Mouse (Mus musculus) skeletal muscle tissue, adult 2 months (tissue): ENCODE data around the gene Lrch1.

Source experiments
- DNase-seq: peaks from one replicate; pipeline ENCODE4 v3.0.0-alpha.2; 2012; ENCODE audit warnings: low read depth, low spot score

Gene Lrch1

DNA sequence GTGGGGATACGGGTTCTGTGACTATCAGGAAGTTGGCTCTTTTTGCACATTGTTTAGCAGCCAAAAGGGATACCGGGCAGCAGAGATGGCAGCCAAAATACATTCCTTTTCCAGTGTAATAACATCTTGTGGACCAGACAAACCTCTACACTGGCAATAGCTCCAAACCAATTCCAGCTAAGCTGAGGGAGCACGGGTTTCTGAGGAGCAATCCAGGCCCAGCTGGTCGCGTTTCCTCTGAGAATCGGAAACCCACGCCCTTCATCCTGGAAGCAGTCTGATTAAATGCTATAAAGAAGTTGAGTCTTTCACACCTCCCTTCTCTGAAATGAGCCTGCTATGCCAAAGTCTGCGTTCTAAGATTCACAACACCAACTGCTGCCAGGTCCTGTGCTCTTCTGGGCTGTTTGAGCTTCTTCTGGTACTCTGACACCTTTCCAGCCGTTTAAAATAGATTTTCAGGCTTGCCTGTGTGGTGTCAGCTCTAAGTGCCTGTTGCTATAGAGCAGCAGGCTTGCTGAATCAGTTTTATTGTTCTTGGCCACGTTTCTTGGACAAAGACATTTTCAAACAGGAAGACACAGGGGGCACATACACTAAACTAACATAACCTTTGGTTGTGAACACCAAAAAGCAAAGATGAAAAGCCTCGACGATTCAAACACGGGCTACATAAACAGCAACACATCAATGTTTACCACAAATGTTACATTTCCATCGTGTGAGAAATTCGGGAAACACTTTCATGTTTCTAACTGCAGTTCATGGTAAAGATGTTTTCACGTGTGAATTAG lies 94.5 kb downstream of the Lrch1 start:
- no peak for DNase-seq

DNA sequence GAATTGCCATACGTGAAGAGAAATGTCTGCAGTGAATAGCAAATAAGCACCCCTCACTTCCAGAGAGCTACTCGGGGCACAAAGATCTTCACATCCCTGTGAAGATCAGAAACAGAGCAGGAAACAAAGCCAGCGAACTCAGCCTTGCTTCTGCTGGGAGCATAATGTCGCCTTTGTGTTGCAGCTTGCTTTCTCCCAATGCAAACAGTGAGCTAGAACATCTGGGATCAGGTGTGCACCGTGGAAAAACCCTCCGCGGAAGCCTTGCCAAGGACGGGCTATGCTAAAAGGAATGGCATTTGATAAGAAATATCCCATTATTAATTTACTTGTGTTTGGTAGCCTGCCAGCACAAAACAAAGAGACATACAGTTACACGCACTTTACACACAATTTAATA lies 95.8 kb downstream of the Lrch1 start:
- no peak for DNase-seq

DNA sequence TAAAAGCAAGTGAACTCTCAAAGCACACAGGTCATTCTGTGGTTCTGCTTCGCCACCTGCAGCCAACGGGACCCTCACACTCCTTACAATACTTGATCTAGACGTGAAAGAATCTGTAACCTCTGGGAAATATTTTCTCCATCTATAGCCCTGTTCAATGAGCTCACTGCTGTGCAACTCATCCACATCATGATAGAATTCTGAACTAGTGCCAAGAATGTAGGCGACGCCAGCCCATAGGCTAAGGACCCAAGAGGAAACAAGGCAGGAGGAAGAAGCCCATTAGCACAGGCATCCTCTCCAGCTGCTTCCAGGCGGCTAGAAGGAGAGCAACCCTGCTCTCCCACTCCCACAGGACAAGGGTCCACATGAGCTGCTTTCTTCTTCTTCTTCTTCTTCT lies 98.7 kb downstream of the Lrch1 start:
- no peak for DNase-seq

DNA sequence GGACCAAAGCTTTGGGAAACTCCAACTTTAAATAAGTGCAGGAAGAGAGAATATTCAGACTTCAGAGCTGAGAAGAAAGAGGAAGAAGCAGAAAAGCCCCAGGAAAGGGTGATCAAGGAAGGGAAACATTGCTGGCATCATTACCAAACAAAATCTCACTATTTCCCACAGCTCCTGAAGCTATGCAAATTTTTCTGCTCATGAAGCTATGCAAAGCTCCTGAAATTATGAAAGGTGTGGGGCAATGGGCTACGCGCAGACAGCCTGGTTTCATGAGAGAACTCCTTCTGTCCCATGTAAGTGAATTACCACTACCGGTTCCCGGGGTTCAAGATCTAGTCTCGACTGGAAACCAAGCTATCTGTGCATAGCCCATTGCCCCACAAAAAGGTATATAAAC lies 99.5 kb downstream of the Lrch1 start:
- DNase-seq: no peak

DNA sequence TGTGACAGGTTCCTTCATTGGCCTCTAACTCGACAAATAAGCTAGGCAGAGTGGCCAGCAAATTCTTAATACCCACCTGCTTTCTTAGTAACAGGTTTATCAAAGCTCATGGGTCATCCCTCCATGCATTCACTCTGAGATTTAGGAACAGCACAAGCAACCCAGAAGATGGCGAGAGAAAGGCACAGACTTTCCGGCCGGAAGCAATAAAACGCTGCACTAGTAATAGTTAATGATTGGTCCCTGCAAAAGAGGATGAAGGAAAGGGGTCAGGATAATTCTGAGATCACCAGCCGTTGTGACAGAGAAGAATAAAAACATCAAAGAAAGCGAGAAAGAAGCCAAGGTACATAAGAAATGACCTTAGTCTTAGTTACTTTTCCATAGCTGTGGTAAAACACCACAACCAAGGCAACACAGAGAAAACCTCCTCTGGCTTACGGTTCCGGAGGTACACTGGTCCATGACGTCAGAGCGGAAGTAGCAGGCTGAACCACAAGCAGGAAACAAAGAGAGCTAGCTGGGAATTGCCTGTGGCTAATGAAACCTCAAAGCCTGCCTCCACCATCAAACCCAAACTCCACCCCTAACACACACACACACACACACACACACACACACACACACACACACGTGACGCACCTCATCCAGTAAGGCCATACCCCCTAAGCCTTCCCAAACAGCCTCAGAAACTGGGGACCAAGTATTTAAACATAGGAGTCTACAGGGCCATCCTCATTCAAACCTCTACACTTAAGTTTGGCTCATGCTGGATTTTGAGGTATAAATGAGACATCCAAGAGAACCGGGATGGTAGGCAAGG lies 100.2 kb downstream of the Lrch1 start:
- no peak for DNase-seq

DNA sequence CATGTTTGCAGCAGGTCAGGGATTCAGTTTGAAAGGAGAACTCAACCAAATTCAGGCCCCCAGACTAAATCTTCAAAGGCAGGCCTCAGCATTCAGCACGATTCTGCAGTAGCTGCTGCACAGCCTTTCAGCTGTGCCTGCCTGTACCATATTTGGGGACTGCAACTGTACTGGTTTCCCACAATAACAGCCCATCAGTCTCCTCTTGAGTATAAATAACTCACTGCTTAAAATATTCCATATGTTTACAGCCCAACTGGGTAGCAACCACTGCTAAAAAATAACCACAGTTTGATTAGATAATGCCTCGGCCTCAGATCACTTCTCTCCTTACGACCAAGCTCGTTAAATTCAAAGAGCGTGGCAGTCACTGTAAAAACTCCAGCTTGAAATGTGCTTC lies 101.0 kb downstream of the Lrch1 start:
- no peak for DNase-seq

DNA sequence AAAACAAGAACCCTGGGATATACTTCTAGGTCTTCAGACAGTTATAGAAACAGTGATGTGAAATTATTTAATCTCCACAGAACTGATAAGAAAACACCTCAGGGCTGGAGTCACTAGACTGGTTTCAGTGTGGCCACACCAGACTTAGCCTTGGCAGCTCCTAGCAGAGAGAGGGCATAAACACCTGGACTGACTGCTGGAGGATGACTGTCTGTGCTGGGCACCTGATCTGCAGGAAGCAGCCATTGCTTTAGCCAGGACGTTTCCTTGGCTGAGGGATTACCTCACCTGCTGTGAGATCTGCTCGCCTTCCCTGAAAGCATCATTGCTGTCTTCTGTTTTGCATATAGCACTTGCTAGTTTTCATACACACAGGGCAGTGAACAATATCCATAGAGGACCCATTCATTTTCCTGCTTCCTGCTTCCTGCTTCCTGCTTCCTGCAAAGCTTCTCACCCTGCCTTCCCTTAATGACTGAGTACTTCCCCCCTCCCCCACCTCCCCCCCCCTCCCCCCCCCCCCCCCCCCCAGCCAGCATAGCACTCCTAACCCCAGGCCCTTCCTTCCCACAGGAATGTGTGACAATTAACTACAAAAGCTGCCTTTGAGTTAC lies 101.9 kb downstream of the Lrch1 start:
- DNase-seq: no peak

DNA sequence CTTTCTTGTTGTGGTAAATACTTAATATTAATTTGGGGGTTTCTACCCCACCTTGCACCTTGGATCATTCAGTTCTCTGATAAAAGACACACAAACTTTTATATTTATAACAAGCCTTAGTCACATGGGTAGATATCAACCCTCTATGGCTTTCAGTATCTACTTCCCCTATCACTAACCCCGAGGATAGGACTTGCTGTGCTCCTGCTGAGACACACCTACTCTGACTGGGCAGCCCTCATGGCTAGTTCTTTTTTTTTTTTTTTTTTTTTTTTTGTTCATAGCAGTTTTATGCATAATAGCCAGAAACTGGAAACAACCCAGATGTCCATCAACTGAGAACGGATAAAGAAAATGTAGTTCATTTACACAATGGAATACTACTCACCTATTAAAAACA lies 106.0 kb downstream of the Lrch1 start:
- no peak for DNase-seq

DNA sequence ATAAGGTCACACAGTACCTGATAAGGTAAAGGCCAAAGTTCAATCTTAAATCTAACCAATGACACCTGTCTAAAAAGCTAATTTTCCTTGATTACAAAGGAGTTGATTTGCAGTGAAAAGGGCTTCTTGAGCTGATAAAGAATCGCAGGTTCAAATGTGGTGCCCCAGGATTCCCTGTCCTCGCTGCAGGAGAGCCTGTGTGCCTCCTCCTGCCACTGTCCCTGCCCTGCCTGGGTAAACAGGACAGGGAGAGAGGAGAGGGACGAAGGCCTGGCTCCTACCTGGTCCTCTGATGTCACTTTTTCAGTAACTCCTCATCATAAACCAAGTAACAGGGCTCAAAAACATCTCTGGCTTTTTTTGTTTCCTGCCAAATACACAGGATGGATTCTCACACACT lies 106.4 kb downstream of the Lrch1 start:
- DNase-seq: no peak

DNA sequence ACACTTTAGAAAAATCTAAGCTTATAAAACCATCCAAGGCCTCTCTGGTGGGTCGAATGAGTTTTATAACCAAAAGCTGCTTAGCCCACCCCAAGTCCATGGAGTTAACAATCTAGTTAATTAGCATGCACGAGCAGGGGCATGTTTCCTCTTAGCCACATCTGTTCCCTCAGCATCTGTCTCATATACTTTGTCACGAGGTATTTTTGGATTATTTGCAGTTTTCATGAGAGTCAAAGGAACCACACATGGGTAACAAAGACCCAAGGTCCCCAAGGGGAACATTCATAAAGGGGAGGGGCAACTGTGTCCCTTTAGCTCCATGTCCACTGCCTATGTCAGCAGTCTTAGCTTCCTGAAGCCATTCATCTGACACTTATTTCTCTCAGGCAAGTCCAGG lies 106.9 kb downstream of the Lrch1 start:
- DNase-seq: no peak

DNA sequence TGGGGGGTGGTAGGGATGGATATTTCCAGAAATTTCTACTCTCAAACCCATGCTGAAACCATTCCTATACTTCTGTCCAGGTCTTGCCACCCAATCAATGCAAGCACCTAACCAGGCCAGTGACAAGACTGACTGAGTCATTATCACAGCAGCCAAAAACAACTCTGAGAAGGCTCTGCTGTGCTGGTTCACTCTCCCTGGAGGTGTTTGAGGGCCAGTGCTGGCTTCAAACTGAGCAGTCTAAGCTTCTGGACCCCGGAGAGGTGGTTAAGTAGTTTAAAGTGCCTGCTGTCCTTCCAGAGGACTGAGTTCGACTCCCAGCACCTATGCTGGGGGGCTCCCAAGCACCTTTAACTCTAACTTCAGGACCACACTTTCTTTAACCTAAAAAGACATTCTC lies 107.3 kb downstream of the Lrch1 start:
- DNase-seq: no peak

DNA sequence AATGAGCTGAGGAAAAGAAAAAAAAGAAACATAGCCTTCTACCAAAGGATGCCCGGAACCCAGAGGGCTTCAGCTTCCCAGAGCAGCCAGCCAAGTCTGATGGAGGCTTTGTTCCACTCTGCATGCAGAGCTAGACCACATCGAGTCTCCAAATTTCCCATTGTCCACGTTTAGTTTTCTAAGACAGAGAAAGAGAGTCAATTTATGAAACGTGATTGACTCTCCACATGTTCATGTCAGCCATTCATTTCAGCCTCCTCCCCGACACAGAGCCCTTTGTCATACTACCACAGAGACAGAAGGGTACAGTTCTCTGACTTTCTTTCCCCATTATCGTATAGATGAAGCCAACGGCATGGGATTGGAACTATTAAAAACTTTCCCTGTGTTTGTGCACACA lies 108.9 kb downstream of the Lrch1 start:
- DNase-seq: no peak

DNA sequence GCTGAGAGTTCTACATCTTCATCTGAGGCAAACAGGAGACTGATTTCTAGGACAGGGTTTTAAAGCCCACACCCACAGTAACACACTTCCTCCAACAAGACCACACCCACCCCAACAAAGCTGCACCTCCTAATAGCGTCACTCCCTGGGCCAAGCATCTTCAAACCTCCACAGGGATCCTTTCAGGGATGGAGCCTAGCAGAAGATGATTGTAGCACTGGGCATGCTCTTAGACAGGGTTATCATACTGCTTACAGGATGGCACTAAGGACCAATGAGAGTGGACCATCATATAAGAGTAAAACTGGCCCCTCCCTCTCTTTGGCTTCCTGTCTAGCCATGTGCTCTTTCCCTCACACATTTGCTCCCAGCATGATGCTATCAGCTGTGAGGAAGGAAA lies 112.7 kb downstream of the Lrch1 start:
- DNase-seq: no peak

DNA sequence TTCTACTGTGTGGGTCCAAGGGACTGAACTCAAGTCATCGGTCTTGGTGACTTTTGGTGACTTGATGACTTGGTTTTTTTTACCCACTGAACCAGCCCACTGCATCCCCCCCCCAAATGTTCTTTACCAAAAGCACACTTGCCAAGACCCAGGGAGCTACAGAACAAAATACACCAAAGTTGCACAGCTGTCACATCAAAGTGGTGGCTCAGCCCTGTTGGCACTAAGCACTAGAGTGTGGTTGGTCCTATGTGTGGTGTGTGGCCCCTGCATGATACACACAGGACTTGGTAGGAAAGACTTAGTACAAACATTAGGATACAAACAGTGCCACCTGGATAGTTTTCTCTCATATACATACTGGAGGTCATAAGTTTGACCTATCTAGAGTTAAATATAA lies 113.5 kb downstream of the Lrch1 start:
- DNase-seq: no peak

DNA sequence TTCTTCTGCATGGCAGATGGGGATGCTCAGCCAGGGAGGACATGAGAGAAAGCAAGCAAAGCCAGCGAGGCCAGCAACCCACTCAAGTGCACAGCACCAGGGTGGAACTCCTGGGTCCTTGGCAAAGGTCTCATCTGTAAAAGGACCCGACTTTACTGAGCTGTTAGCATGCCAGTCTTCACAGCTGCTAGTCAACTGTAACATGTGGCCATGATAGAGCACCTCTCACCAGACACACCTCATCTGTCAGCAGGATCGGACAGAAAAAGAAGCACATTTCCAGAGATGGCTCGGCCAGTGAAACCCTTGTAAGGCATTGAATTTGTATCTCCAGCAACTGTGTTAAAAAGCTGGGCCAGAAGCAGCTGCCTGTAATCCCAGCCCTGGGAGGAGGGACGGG lies 116.0 kb downstream of the Lrch1 start:
- no peak for DNase-seq

DNA sequence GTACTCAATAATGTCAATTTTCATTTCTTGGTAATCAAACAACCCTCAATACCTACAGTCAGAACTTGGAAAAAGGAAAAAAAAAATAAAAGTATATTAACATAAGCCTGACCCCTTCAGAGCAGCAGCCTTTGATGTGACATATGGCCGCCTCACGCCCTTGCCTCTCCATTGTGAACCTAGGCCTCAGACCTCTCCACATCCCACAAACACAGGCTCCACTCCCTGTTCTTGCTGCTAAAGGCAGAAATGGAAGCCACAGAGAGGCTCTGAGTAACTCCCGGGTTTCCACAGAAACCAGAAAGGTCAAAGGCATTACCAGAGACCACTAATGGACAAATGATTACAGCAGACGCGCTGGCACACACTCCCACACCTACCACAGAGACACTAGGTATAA lies 116.6 kb downstream of the Lrch1 start:
- no peak for DNase-seq

DNA sequence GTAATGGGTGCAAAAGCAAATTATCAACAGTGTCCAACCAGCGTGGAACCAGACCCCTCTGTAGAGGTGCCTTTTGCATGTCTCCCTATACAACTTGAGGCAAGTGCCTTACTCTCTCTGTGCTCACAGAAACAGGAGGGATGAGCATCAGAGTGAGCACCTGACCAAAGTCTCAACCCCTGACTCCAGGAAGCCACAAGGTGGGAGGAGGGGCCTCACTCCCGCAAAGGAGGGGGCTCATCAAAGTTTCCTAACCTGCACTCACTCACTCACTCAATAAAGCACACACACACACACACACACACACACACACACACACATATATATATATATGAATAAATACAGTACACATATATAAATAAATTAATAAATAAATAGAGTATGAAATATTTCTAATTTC lies 117.1 kb downstream of the Lrch1 start:
- no peak for DNase-seq

DNA sequence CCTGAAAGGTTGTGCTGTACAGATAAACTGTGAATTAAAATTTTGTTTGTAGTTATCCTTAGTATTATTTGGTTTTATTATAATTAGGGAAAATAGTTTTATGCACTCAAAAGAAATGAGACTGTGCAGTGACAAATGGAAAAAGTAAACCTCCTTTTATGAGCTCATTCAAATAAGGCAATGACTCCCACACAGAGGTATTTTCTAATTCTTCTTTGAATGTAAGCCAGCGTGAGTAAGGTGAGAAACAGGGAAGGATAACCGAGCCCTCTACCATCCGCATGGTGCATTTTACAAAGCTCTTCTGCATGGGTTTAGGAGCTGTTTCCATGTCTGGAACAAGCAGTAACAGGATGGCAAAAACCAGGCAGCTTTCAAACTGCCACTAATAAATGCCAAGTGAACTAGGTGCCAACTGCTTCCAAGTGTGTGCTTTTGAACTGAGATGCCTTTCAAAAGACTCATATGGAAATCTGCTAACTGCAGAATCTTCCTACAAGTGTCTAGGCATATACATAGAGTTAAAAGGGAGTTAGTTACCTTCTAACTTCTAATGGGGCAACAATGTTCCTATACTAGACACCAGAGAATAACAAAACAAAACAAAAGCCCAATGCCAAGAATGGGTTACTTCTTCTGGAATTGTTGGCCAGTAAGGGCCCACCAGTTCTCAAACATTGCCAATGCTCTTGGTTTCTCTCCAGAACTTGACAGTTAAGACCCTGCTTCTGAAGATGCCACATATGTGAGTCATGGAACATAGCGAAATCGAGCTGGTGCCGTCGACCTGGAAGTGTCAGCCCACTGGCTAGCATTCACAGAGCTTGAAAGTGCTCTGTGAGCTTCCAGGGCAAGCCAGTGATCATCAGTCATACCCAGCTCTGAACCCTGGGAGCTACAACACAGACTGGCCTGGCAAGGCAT lies 124.7 kb downstream of the Lrch1 start:
- no peak for DNase-seq

DNA sequence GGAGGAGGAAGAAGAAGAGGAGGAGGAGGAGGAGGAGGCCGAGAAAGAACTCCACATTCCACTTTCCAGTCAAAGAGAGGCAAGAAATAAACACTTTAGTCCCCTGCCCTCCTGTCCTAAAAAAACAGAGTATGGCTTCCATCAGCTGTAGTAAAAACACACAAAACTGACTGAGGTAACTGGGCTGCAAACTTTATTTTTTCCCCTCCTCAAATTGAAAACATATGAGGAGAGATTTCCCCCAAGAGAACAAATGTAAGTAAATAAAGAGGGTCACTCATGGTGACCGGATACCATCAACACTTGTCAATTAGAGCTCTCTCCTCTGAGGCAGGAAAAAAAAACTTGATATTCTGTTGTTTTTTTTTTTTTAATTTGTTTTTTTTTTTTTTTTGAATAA lies 125.6 kb downstream of the Lrch1 start:
- DNase-seq: no peak

DNA sequence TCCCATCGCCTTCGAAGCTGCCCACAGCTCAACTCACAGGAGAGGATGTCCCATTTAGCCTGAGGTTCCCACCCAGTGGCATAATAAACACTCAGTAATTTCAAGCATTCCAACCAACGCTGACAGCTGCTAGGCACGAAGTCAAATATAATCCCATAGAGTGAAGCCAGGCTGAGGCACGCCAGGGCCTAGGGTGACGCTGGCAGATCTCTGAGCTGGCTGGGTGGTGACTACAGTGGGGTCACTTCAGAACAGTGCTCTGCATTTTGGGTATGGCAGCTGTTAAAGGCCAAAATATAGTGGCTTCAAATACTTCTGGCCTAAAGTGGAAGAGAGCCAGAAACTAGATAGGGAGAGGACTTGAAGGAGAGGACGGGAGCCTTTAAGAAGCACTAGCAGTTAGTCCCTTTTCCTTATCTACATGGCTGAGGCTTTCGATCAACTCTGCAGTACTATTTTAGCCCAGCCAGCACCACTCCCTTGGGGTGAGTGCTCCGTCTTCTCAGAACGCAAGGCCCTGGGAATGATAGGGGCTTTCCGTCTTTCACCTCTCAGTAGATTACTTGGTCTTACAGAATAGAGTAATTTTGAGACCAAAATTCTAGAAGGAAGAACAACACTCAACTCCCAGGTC lies 127.4 kb downstream of the Lrch1 start:
- DNase-seq: peak; percentile 27

DNA sequence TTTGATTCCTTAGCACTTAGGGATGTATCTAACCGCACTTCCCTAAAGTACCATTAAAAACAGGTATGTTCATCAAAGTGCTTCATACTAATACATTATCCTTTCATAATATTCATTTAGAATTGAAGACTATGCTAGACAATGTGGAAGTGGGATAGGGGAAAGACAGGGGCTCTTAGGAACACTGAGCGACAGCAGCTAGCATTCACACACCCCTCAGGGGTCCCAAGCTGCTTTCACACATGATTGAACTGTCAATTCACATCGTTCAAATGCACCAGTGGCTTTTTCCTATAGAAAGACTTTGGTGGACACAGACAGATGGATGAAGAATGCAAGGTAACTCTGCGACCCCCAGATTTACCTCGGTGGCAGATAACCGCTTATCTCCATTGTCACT lies 131.0 kb downstream of the Lrch1 start:
- no peak for DNase-seq
